Mouse (Mus musculus) ES-E14 (cell line): ENCODE results near the gene Ogg1. TPM values are rescaled to one million over a fixed set of nuclear protein-coding genes. Genes with fewer than 3 reads are reported as not detected.

Experiments
- DNase-seq: peaks from one replicate; pipeline ENCODE4 v3.0.0-alpha.2; 2013; ENCODE audit warnings: low read depth, low spot score
- H3K27ac ChIP-seq: 2 replicates; pipeline ENCODE4 v1.5.1; 2012; ENCODE audit warnings: low read depth, mild to moderate bottlenecking, low read length, moderate library complexity, mixed read lengths; ENCODE audit not compliant: poor library complexity, insufficient read depth, severe bottlenecking
- H3K36me3 ChIP-seq: 2 replicates; pipeline ENCODE4 v1.6.1; 2012; ENCODE audit warnings: mild to moderate bottlenecking, low read length, moderate library complexity, mixed read lengths; ENCODE audit not compliant: control insufficient read depth, poor library complexity, insufficient read depth, severe bottlenecking
- H3K4me1 ChIP-seq, 2 experiments: fragments of 150-350 bp in 1 of 2; sonication (generic) in 1 of 2; 2 replicates each; pipeline ENCODE4 v1.6.1; 2012; ENCODE audit warnings: low read length in 2 of 2, mild to moderate bottlenecking in 1 of 2, mixed read lengths in 1 of 2; ENCODE audit not compliant: control insufficient read depth in 2 of 2, insufficient read depth in 2 of 2, poor library complexity in 1 of 2
- H3K4me3 ChIP-seq, 2 experiments: fragments of 150-350 bp in 1 of 2; sonication (generic) in 1 of 2; 2 replicates each; pipeline ENCODE4 v1.5.1; 2012; ENCODE audit warnings: low read length in 2 of 2, low read depth in 1 of 2, mild to moderate bottlenecking in 1 of 2, mixed read lengths in 1 of 2; ENCODE audit not compliant: insufficient read depth in 1 of 2, poor library complexity in 1 of 2, severe bottlenecking in 1 of 2
- H3K9ac ChIP-seq: 2 replicates; pipeline ENCODE4 v1.6.1; 2012; ENCODE audit warnings: low read depth, mild to moderate bottlenecking, low read length, mixed read lengths; ENCODE audit not compliant: poor library complexity, insufficient read depth, severe bottlenecking
- H3K9me3 ChIP-seq: fragments of 150-350 bp; sonication (generic); 2 replicates; pipeline ENCODE4 v1.6.1; 2012; ENCODE audit warnings: low read depth, mild to moderate bottlenecking, low read length; ENCODE audit not compliant: control insufficient read depth, insufficient read depth
- CHD2 ChIP-seq: IDR thresholded peaks from 2 replicates; pipeline ENCODE4 v1.6.1; 2014; ENCODE audit warnings: mild to moderate bottlenecking, low read depth, low read length, inconsistent platforms
- HCFC1 ChIP-seq: IDR thresholded peaks from 2 replicates; pipeline ENCODE4 v1.6.1; 2012; ENCODE audit warnings: low read length, inconsistent platforms, borderline replicate concordance; ENCODE audit not compliant: insufficient read depth
- MAFK ChIP-seq: IDR thresholded peaks from 2 replicates; pipeline ENCODE4 v1.6.1; 2014; ENCODE audit warnings: mild to moderate bottlenecking, low read depth, low read length, inconsistent platforms; ENCODE audit not compliant: insufficient read depth
- ZC3H11A ChIP-seq: IDR thresholded peaks from 2 replicates; pipeline ENCODE4 v1.6.1; 2012; ENCODE audit warnings: low read depth, mild to moderate bottlenecking, inconsistent platforms, low read length, borderline replicate concordance
- ZNF384 ChIP-seq: IDR thresholded peaks from 2 replicates; pipeline ENCODE4 v1.6.1; 2012; ENCODE audit warnings: low read depth, low read length, inconsistent platforms
- in situ Hi-C, 2 experiments: fragments of 600-800 bp; cut with MboI; formaldehyde crosslinking; loops; one replicate each; pipeline ENCODE4 v1.15.1; 2025; ENCODE audit warnings: low sequenced_read_pairs in 2 of 2, inconsistent platforms in 1 of 2; ENCODE audit not compliant: unreplicated experiment in 2 of 2
- total RNA-seq: library from RNA; depleted of rRNA; stranded (reverse); fragments of 300-350 nt; gene quantifications from 2 replicates; pipeline ENCODE4 v1.2.3, GENCODE M21; 2012

The Ogg1 gene
- total RNA-seq, 1 experiment = 13.0 TPM

- in situ Hi-C loops = no loop called here
- Histone ChIP-seq H3K36me3 (peaks cover 19% of the 10 kb centered on the region; the same call in 1 of the 2 replicates), H3K9ac (no peak overlapping the region), H3K27ac (no peak overlapping the region), H3K4me3 (no peak overlapping the region), H3K9me3 (no peaks in the 10 kb centered on the region), H3K4me1 (peaks cover 0 to 2% of the 10 kb centered on the region in 2 experiments; a peak in 1 of 4 replicates)
- DNase-seq = no peak
- TF ChIP-seq MAFK (no peak), ZNF384 (peak; percentile 41; the same call in 1 of the 2 replicates), HCFC1 (no peak)
Observed at GRCm38 (mm10) chr6:113336852-113337620, 10.3 kb downstream of the Ogg1 start.

GRCm38 (mm10) chr6:113341574-113341973 lies 14.8 kb downstream of the Ogg1 start:
- H3K9me3 ChIP-seq = no peaks in the 10 kb centered on the region
- no peak overlapping the region for H3K27ac ChIP-seq
- TF ChIP-seq HCFC1 = no peak
- TF ChIP-seq CHD2 = no peak
- TF ChIP-seq ZNF384 = no peak
- no peak for TF ChIP-seq MAFK
- TF ChIP-seq ZC3H11A = no peak

GRCm38 (mm10) chr6:113342297-113342696 lies 15.5 kb downstream of the Ogg1 start:
- no peak overlapping the region for H3K27ac ChIP-seq

More at GRCm38 (mm10) chr6:113341574-113341973, 14.8 kb downstream of the Ogg1 start:
- Histone ChIP-seq H3K36me3 (no peaks in the 10 kb centered on the region), H3K4me1 (peaks cover 4 to 15% of the 10 kb centered on the region in 2 experiments; a peak in 3 of 4 replicates), H3K4me3 (no peak overlapping the region), H3K9ac (no peak overlapping the region)
- DNase-seq = no peak
- in situ Hi-C loops = no loop called here

GRCm38 (mm10) chr6:113343177-113344092 lies 16.7 kb downstream of the Ogg1 start, which contains the start of gene Camk1:
Gene Camk1 (minus strand): TSS chr6:113343984.
- H3K4me3 ChIP-seq = peak within 1 kb of the TSS; percentile 55 to 69
- H3K27ac ChIP-seq = no peak within 1 kb of the TSS
- H3K4me1 ChIP-seq = peaks cover 4 to 15% of the 10 kb centered on the region in 2 experiments; a peak in 3 of 4 replicates
- H3K9ac ChIP-seq = peak within 1 kb of the TSS; percentile 61
- H3K9me3 ChIP-seq = no peaks in the 10 kb centered on the region
- no peaks in the 10 kb centered on the region for H3K36me3 ChIP-seq
- TF ChIP-seq ZC3H11A = no peak
- in situ Hi-C loops = no loop called here
- DNase-seq = peak; percentile 34

More at GRCm38 (mm10) chr6:113342297-113342696, 15.5 kb downstream of the Ogg1 start:
- no peak for DNase-seq
- Histone ChIP-seq H3K4me1 (peaks cover 4 to 15% of the 10 kb centered on the region in 2 experiments; a peak in 3 of 4 replicates), H3K9me3 (no peaks in the 10 kb centered on the region), H3K36me3 (no peaks in the 10 kb centered on the region), H3K4me3 (no peak overlapping the region), H3K9ac (no peak overlapping the region)
- in situ Hi-C loops = no loop called here
- no peak for TF ChIP-seq HCFC1
- no peak for TF ChIP-seq MAFK
- no peak for TF ChIP-seq ZNF384
- TF ChIP-seq ZC3H11A = no peak
- no peak for TF ChIP-seq CHD2
